Mouse (Mus musculus): ENCODE data around the gene Veph1.

Veph1 gene

GRCm38 (mm10) chr3:66224931-66225537 is 71.6 kb downstream of the Veph1 start:
- in situ Hi-C loops (cut with MboI, MseI) = no loop called here

- in situ Hi-C loops (cut with MboI, MseI) = no loop called here
Measured at GRCm38 (mm10) chr3:66221243-66221611, 75.4 kb downstream of the Veph1 start.

DNA sequence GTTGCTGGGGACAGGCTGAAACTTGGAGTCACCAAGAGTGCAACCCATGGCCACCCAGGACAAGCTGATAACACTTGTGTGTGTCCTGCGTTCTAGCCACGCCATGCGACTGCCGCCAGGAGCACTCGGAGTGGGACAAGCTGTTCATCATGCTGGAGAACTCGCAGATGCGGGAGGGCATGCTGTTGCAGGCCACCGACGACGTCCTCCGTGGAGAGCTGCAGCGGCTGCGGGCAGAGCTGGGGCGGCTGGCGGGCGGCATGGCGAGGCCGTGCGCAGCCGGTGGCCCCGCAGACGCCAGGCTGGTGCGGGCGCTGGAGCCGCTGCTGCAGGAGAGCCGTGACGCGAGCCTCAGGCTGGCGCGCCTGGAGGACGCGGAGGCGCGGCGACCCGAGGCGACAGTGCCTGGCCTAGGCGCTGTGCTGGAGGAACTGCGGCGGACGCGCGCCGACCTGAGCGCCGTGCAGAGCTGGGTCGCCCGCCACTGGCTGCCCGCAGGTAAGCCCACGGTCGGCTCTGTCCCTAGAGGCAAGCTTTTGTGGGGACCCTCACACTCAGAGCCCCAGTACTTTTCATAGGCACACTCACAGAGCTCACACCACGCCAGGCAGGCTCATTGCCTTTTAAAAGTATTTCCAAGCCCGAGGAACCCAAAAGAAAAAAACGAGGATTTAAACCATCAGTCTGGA is 75.9 kb downstream of the Veph1 start:
- in situ Hi-C loops (cut with MboI, MseI) = no loop called here

DNA sequence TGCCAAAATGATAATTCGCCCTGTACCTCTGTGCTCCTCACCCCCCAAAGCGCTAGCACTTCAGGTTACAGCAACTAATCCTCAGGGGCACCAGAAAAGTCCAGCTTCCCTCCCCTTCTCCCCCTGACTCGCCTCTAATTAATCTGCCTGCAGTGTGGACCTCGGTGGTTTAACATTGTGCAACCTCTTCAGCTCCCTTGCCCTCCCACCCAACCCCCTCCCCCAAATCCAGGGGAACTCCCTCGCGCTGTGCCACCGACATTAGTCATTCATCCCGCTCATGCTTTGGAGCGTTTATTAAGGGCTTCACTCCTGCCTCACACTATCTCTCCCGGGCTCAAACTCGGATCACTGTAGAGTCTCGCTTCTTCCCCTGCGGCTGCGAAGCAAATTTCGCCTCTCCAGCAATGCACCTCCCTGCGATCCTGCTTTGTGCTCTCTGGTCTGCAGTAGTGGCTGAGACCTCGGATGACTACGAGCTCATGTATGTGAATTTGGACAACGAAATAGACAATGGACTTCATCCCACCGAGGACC is 76.9 kb downstream of the Veph1 start, which contains the start of gene Ptx3:
Gene Ptx3 (plus strand): TSS at position 256 of the 537 bp plus-strand sequence.
- in situ Hi-C loops (cut with MboI, MseI) = no loop called here

- in situ Hi-C loops (cut with MboI, MseI) = no loop called here
Measured at GRCm38 (mm10) chr3:66215759-66216158, 80.9 kb downstream of the Veph1 start.

GRCm38 (mm10) chr3:66213524-66213923 is 83.1 kb downstream of the Veph1 start:
- in situ Hi-C loops (cut with MboI, MseI) = no loop called here

DNA sequence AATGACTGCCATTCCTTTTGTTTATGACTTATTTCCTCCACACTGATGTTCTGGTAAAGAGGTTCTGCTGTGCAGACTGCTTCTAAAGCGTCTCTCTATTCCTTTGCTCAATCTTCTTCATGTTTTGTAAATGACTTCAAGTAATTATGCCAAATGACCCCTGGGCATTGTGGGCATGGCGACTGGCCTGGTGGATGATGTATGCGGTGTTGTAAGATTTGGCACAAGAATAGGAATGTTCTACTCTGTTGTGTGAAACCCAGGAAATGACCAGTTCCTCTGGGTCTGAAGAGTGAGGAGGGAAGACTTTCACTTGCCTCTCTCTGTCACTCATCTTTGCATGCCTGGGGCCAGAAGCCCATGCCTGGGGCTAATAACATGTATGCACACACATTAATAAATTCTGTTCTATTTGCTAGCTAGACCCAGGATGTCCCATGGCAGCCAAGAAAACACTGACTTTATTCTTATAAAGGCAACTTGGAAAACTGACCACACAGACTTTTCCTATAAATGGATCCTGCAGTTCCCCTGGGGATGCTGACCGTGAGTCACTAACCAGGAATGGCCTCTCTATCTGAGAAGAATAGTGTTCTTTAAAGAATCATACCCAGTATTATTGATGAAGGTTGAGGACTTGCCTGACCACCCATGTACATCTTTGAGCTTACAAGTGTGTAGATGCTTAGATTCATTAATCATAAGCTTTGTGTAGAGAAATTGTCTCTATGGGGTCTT is 87.6 kb downstream of the Veph1 start:
- in situ Hi-C loops (cut with MboI, MseI) = no loop called here

- in situ Hi-C loops (cut with MboI, MseI) = no loop called here
Measured at GRCm38 (mm10) chr3:66193910-66194562, 102.6 kb downstream of the Veph1 start.

DNA sequence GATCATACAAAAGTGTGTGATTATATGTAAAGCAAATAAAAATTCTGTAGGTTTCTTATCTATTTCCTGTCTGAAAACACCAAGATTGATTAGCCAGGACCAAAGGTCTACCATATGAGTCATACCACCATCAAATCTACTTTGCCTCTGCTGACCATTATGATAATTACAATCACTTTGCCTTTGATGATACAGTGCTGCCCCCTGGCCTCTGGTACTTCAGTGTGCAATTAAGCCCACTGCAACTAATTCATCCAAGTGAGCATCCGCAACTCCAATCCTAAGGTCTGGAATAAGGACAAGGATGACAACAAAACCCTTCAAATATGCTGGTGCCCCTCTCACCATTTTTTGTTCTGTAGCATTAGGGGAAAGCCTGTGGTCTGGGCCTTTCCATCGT is 117.0 kb downstream of the Veph1 start:
- in situ Hi-C loops (cut with MboI, MseI) = no loop called here

- in situ Hi-C loops (cut with MboI, MseI) = no loop called here
Measured at GRCm38 (mm10) chr3:66172907-66173306, 123.7 kb downstream of the Veph1 start.

GRCm38 (mm10) chr3:66169873-66170538 is 126.6 kb downstream of the Veph1 start:
- in situ Hi-C loops (cut with MboI, MseI) = no loop called here

- in situ Hi-C loops (cut with MboI, MseI) = no loop called here
Measured at GRCm38 (mm10) chr3:66166606-66167290, 129.9 kb downstream of the Veph1 start.

- in situ Hi-C loops (cut with MboI, MseI) = no loop called here
Measured at GRCm38 (mm10) chr3:66165026-66165425, 131.6 kb downstream of the Veph1 start.

DNA sequence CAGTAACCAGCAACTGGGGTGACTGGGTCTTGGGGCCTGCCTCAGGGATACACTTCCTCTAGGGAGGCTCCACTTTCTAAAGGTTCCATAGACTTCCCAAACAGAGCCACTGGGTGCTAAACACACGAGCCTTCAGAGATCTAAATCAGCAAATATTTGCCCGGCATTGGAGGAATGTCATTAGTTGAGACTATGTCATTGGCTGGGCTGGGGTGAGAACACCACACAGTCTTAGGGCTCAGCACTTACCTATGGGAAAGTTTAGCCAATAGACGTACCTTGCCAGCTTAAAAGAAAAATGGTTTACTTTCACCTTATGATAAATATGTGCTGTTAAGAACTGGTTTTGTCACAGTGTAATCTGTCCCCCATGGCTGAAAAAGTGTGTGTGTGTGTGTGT is 132.1 kb downstream of the Veph1 start:
- in situ Hi-C loops (cut with MboI, MseI) = no loop called here

GRCm38 (mm10) chr3:66162612-66163011 is 134.0 kb downstream of the Veph1 start:
- in situ Hi-C loops (cut with MboI, MseI) = no loop called here

GRCm38 (mm10) chr3:66157947-66158346 is 138.7 kb downstream of the Veph1 start:
- in situ Hi-C loops (cut with MboI, MseI) = no loop called here

DNA sequence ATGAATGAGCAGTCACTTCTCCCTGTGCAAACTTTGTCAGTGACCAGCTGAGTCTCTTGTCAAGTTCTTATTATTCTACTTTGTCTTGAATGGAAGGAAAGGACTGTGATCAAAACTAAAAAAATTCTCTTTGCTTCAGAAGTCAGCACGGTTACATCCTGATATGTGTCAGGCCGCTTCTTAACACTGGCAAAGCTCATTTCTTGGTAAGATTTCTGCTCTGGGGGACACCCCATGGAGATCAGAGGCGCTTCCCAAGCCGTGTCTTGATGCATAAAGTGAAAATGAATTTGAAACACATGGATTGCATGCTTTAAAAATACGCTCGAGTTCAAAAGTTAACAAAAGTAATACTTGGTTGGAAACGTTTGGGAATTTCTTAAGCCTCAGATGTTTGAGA is 159.0 kb downstream of the Veph1 start:
- in situ Hi-C loops (cut with MboI, MseI) = no loop called here

DNA sequence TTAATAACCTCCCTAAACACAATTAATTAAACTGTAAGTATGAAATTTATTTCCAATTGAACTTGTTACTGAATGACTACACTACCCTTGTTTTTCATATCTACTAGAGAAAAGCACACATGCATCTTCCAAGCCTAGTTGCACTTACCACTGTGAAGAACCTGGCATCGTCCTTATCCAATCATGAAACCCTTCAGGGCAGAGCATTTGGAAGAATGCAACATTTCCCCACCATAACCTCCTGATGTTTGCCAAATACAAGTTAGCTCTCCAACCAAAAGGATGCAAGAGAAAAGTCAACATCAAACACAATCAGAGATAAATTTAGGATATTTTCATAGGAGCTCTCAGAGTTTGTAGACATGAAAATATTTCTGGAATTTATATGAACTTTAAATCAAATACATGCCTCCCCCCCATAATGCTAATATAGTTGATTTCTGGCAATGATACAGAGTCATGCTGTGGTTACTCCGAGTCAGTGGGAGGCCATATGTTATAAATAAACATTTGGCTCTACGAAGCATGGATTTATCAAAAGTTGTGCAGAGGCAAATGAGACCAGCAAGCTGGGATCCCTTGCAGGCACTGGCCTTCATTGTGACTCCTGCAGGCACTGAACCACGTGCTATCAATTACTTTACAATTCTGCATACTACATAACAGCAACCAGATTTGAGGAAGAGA is 165.2 kb downstream of the Veph1 start:
- in situ Hi-C loops (cut with MboI, MseI) = no loop called here

DNA sequence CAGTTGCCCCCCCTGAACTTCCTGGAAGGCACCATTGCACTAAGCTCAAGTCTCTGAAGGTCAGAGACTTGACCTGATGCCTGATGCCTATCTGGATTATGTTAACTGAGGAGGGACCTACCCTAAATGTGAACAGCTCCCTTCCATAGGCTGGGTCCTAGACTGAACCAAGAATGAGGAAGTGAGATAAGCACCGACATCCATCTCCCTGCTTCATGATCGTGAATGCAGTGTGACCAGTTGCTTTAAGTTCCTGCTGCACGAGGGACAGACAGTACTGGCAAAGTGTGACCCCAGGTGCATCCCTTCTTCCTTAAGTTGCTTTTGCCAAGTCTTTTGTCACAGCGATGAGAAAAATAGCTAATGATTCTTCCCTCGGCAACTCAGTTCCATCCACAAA is 166.9 kb downstream of the Veph1 start:
- in situ Hi-C loops (cut with MboI, MseI) = no loop called here

GRCm38 (mm10) chr3:66105493-66105892 is 191.1 kb downstream of the Veph1 start:
- in situ Hi-C loops (cut with MboI, MseI) = no loop called here

All from regulatory T cell (primary cell).